Mouse (Mus musculus) heart, embryonic 15.5 days (tissue): ENCODE data around the gene Rrp8. TPM values are rescaled to one million over a fixed set of nuclear protein-coding genes. Genes with fewer than 3 reads are reported as not detected.
"Not testable (repeated sequence)": the region's sequence is repeated elsewhere in the genome, so short reads cannot be mapped to it uniquely, and the experiment has no call there.

Source experiments
- ATAC-seq: fragments of 200-750 bp; cut with Nextera tagmentation; replicated peaks from 2 replicates; pipeline ENCODE4 v1.8.0; 2017; ENCODE audit warnings: low read depth, moderate TSS enrichment; ENCODE audit not compliant: insufficient number of reproducible peaks, insufficient read depth, low FRiP score
- H3K27ac ChIP-seq: fragments of 300-500 bp; sonication (generic); 2 replicates; pipeline ENCODE4 v1.5.1; 2015; ENCODE audit warnings: mild to moderate bottlenecking, inconsistent platforms
- H3K27me3 ChIP-seq: fragments of 300-500 bp; sonication (generic); 2 replicates; pipeline ENCODE4 v1.6.1; 2015; ENCODE audit warnings: inconsistent platforms
- H3K36me3 ChIP-seq: fragments of 300-500 bp; sonication (generic); 2 replicates; pipeline ENCODE4 v1.6.1; 2015; ENCODE audit warnings: mild to moderate bottlenecking, inconsistent platforms
- H3K4me1 ChIP-seq: fragments of 300-500 bp; sonication (generic); replicated peaks from 2 replicates; pipeline ENCODE4 v1.6.1; 2015; ENCODE audit warnings: inconsistent platforms
- H3K4me2 ChIP-seq: fragments of 300-500 bp; sonication (generic); 2 replicates; pipeline ENCODE4 v1.6.1; 2015; ENCODE audit warnings: inconsistent platforms, mild to moderate bottlenecking, moderate library complexity
- H3K4me3 ChIP-seq: fragments of 300-500 bp; sonication (generic); 2 replicates; pipeline ENCODE4 v1.5.1; 2015; ENCODE audit warnings: mild to moderate bottlenecking, inconsistent platforms
- H3K9ac ChIP-seq: fragments of 300-500 bp; sonication (generic); 2 replicates; pipeline ENCODE4 v1.6.1; 2015; ENCODE audit warnings: mild to moderate bottlenecking, inconsistent platforms
- H3K9me3 ChIP-seq: fragments of 300-500 bp; sonication (generic); replicated peaks from 2 replicates; pipeline ENCODE4 v1.6.1; 2016; ENCODE audit warnings: inconsistent platforms
- WGBS: fragments of 180-500 bp; shearing (Covaris S2); methylation state at CpG from one replicate; pipeline ENCODE4 v1.1.7; 2015; ENCODE audit warnings: mixed read lengths; 5-methylcytosine and 5-hydroxymethylcytosine counted together
- polyA plus RNA-seq: library from polyadenylated mRNA; unstranded; fragments of >200 nt; fragmentation: Nextera tagmentation; extraction: Ambion mirVana; gene quantifications from 2 replicates; pipeline ENCODE4 v1.2.1, GENCODE M21; 2015

The Rrp8 gene
- polyA plus RNA-seq, 1 experiment from 2014 or later, result 23.2 TPM

GRCm38 (mm10) chr7:105735464-105735863 is 1.7 kb downstream of the Rrp8 start:
- Histone ChIP-seq H3K27ac (peak overlapping the region; percentile 98), H3K36me3 (peaks cover 44% of the 10 kb centered on the region)
- WGBS, result 32% methylated on average over 4 of the region's 4 CpGs

GRCm38 (mm10) chr7:105734826-105735225 is 2.4 kb downstream of the Rrp8 start:
- 86% methylated on average over 8 of the region's 8 CpGs for WGBS
- Histone ChIP-seq H3K4me2 (peak overlapping the region; percentile 76; the same call in 1 of the 2 replicates), H3K4me3 (no peak overlapping the region), H3K9ac (no peak overlapping the region), H3K9me3 (no peaks in the 10 kb centered on the region), H3K27me3 (no peaks in the 10 kb centered on the region), H3K27ac (no peak overlapping the region), H3K4me1 (peaks cover 31% of the 10 kb centered on the region), H3K36me3 (peaks cover 40% of the 10 kb centered on the region)
- ATAC-seq, result no peak

More at GRCm38 (mm10) chr7:105735464-105735863, 1.7 kb downstream of the Rrp8 start:
- not testable (repeated sequence) for ATAC-seq, H3K9me3 ChIP-seq, H3K27me3 ChIP-seq
- Histone ChIP-seq H3K4me2 (peak overlapping the region; percentile 76), H3K4me1 (peaks cover 35% of the 10 kb centered on the region), H3K4me3 (peak overlapping the region; percentile 86), H3K9ac (peak overlapping the region; percentile 94)

GRCm38 (mm10) chr7:105733836-105734235 is 3.3 kb downstream of the Rrp8 start:
- Histone ChIP-seq H3K9ac (no peak overlapping the region), H3K4me1 (peaks cover 23% of the 10 kb centered on the region), H3K27ac (no peak overlapping the region), H3K27me3 (no peaks in the 10 kb centered on the region), H3K36me3 (peaks cover 46% of the 10 kb centered on the region), H3K4me2 (no peak overlapping the region), H3K9me3 (no peaks in the 10 kb centered on the region), H3K4me3 (no peak overlapping the region)
- ATAC-seq, result no peak
- WGBS, result 94% methylated on average over 11 of the region's 11 CpGs

GRCm38 (mm10) chr7:105728701-105729428 is 8.3 kb downstream of the Rrp8 start:
- Histone ChIP-seq H3K4me3 (no peak overlapping the region), H3K9me3 (no peaks in the 10 kb centered on the region), H3K27me3 (no peaks in the 10 kb centered on the region), H3K36me3 (peaks cover 43% of the 10 kb centered on the region), H3K27ac (peak overlapping the region; percentile 31; the same call in 1 of the 2 replicates), H3K4me2 (no peak overlapping the region), H3K4me1 (no peaks in the 10 kb centered on the region), H3K9ac (no peak overlapping the region)
- no peak for ATAC-seq
- WGBS, result 81% methylated on average over 6 of the region's 6 CpGs

GRCm38 (mm10) chr7:105726980-105727325 is 10.2 kb downstream of the Rrp8 start:
- Histone ChIP-seq H3K4me3 (no peak overlapping the region), H3K27me3 (no peaks in the 10 kb centered on the region), H3K4me2 (no peak overlapping the region), H3K27ac (no peak overlapping the region), H3K9ac (no peak overlapping the region), H3K9me3 (no peaks in the 10 kb centered on the region), H3K4me1 (no peaks in the 10 kb centered on the region), H3K36me3 (peaks cover 25% of the 10 kb centered on the region)
- ATAC-seq, result no peak
- 91% methylated on average over 4 of the region's 4 CpGs for WGBS

GRCm38 (mm10) chr7:105726144-105726979 is 10.8 kb downstream of the Rrp8 start:
- Histone ChIP-seq H3K4me3 (no peak overlapping the region), H3K9me3 (no peaks in the 10 kb centered on the region), H3K27me3 (no peaks in the 10 kb centered on the region), H3K4me1 (no peaks in the 10 kb centered on the region), H3K36me3 (peaks cover 19% of the 10 kb centered on the region; the same call in 1 of the 2 replicates), H3K27ac (no peak overlapping the region), H3K9ac (no peak overlapping the region), H3K4me2 (no peak overlapping the region)
- peak; percentile 76; the same call in 1 of the 2 replicates for ATAC-seq
- WGBS, result 76% methylated on average over 4 of the region's 4 CpGs

GRCm38 (mm10) chr7:105721916-105722315 is 15.3 kb downstream of the Rrp8 start:
- no peaks in the 10 kb centered on the region for H3K27me3 ChIP-seq

GRCm38 (mm10) chr7:105715366-105715765 is 21.8 kb downstream of the Rrp8 start:
- no peak for ATAC-seq
- WGBS, result 58% methylated on average over 3 of the region's 3 CpGs
- no peak overlapping the region for H3K4me3 ChIP-seq
- no peaks in the 10 kb centered on the region for H3K4me1 ChIP-seq
- H3K9ac ChIP-seq, result no peak overlapping the region
- no peaks in the 10 kb centered on the region for H3K9me3 ChIP-seq
- H3K27ac ChIP-seq, result no peak overlapping the region
- H3K4me2 ChIP-seq, result no peak overlapping the region
- no peaks in the 10 kb centered on the region for H3K27me3 ChIP-seq
- H3K36me3 ChIP-seq, result no peaks in the 10 kb centered on the region

More at GRCm38 (mm10) chr7:105721916-105722315, 15.3 kb downstream of the Rrp8 start:
- no peak overlapping the region for H3K4me3 ChIP-seq
- ATAC-seq, result no peak
- H3K9ac ChIP-seq, result no peak overlapping the region
- no peak overlapping the region for H3K4me2 ChIP-seq
- WGBS, result 81% methylated on average over 2 of the region's 2 CpGs
- no peaks in the 10 kb centered on the region for H3K9me3 ChIP-seq
- no peak overlapping the region for H3K27ac ChIP-seq
- no peaks in the 10 kb centered on the region for H3K36me3 ChIP-seq
- no peaks in the 10 kb centered on the region for H3K4me1 ChIP-seq

GRCm38 (mm10) chr7:105708733-105709132 is 28.5 kb downstream of the Rrp8 start:
- ATAC-seq, result no peak
- no peak overlapping the region for H3K4me3 ChIP-seq
- H3K36me3 ChIP-seq, result no peaks in the 10 kb centered on the region
- H3K4me1 ChIP-seq, result no peaks in the 10 kb centered on the region
- no peak overlapping the region for H3K4me2 ChIP-seq
- H3K27ac ChIP-seq, result no peak overlapping the region
- H3K9ac ChIP-seq, result no peak overlapping the region
- H3K27me3 ChIP-seq, result no peaks in the 10 kb centered on the region
- H3K9me3 ChIP-seq, result no peaks in the 10 kb centered on the region
- WGBS, result 76% methylated on average over 5 of the region's 5 CpGs

- Histone ChIP-seq H3K27ac (no peak overlapping the region), H3K4me1 (no peaks in the 10 kb centered on the region), H3K27me3 (no peaks in the 10 kb centered on the region), H3K36me3 (no peaks in the 10 kb centered on the region), H3K4me2 (no peak overlapping the region), H3K9me3 (no peaks in the 10 kb centered on the region), H3K9ac (no peak overlapping the region), H3K4me3 (no peak overlapping the region)
- 79% methylated on average over 4 of the region's 4 CpGs for WGBS
- no peak for ATAC-seq
Observed at GRCm38 (mm10) chr7:105703816-105704215, 33.4 kb downstream of the Rrp8 start.

GRCm38 (mm10) chr7:105703184-105703583 is 34.0 kb downstream of the Rrp8 start:
- H3K9ac ChIP-seq, result no peak overlapping the region
- no peak overlapping the region for H3K4me2 ChIP-seq
- ATAC-seq, result no peak
- WGBS, result 76% methylated on average over 16 of the region's 16 CpGs
- H3K9me3 ChIP-seq, result no peaks in the 10 kb centered on the region
- no peaks in the 10 kb centered on the region for H3K4me1 ChIP-seq
- H3K36me3 ChIP-seq, result no peaks in the 10 kb centered on the region
- no peak overlapping the region for H3K4me3 ChIP-seq
- H3K27me3 ChIP-seq, result no peaks in the 10 kb centered on the region
- no peak overlapping the region for H3K27ac ChIP-seq
